Mouse (Mus musculus) megakaryocyte-erythroid progenitor cell, adult 5-6 weeks (primary cell): ENCODE results near the gene Smtnl1. TPM values are rescaled to one million over a fixed set of nuclear protein-coding genes. Genes with fewer than 3 reads are reported as not detected.

Source experiments
- ATAC-seq: replicated peaks from 2 replicates; pipeline ENCODE4 v1.8.0; 2016; ENCODE audit warnings: mild to moderate bottlenecking, inconsistent platforms; ENCODE audit not compliant: severe bottlenecking, poor library complexity, low FRiP score, low TSS enrichment
- total RNA-seq, 2 experiments: library from RNA; stranded (forward) in 1 of 2; stranded (reverse) in 1 of 2; fragments of 200-1000, 215-1000 nt in 1 of 2; fragments of >200 nt in 1 of 2; fragmentation: Nextera tagmentation in 1 of 2; gene quantifications; 2 replicates each; pipeline ENCODE4 v1.2.3; 2014 to 2017

Gene Smtnl1
- total RNA-seq, 2 experiments from 2014 or later, result not detected

GRCm38 (mm10) chr2:84799041-84799561 is 23.4 kb downstream of the Smtnl1 start:
- ATAC-seq, result peak; percentile 67

DNA sequence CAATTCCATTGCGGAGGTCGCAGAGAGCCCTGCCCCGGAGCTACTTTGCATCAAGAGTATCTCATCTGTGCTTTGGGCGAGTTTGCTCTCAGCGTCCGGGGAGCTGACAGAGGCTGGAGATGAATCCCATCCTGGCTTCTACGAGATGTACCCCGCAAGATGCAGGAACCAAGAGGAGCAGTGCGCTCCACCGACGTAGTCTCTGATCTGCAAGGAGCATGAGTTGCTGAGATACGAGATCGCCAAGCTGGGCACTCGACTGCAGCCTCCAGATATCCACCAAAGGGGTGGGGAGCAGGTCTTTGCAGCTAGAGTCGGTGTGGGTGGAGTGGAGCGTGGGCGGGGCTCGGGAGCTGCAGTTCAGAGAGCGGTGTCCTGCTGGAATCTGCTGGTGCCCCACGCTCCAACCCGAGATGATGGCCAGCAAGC is 23.9 kb downstream of the Smtnl1 start, which contains the start of gene Ube2l6:
Gene Ube2l6, plus strand, starts transcription at position 336 of the 429 bp plus-strand sequence.
- peak; percentile 96 for ATAC-seq

DNA sequence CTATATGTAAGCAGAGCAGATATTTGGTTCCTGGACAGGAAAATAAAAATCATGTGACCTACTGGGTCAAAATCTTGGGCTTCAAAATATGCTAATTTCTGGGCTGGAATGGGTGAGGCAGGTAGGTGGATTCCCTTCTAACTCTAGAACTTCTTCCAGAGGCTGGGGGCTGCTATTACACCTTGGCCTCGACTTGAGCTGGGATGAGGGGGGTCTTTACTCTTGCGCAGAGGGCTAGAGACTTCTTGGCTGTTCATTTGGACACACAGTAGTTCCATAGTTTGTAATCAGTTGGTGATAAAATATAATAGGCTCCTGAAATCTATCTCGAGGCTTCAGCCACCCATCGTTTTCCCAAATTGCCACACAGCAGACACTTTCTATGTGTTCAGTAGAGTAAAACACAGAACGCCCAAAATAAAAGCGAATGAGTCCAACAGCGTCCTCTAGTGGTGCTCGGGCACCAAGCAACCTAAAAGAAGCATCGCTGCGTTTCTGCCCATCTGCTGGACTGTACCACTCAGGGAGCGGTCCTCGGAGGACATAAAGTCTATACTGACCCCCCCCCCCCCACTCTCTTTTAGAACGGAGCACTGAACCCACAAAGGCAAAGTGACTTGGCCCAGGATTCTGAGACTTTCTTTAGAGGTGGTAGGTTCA is 24.5 kb downstream of the Smtnl1 start:
- ATAC-seq, result peak; percentile 49

GRCm38 (mm10) chr2:84793871-84794270 is 28.6 kb downstream of the Smtnl1 start:
- ATAC-seq, result no peak

DNA sequence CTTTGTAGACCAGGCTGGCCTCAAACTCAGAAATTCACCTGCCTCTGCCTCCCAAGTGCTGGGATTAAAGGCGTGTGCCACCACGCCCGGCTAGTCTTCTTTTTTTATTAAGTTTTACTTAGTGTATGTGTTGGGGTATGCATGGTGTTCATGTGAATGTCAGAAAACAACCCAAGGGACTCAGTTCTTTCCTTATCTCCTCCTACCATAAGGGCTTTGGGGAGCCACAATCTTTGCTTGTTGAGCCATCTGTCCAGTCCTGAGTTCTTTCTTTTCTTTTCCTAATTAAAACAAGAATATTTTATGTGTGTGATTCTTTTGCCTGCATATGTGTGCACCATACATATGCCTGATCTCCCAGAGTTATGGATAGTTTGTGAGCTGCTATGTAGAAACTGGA is 29.3 kb downstream of the Smtnl1 start:
- ATAC-seq, result peak; percentile 81

- no peak for ATAC-seq
These were observed 29.9 kb downstream of the Smtnl1 start for GRCm38 (mm10) chr2:84792516-84792915.

GRCm38 (mm10) chr2:84790418-84790817 is 32.0 kb downstream of the Smtnl1 start:
- no peak for ATAC-seq

DNA sequence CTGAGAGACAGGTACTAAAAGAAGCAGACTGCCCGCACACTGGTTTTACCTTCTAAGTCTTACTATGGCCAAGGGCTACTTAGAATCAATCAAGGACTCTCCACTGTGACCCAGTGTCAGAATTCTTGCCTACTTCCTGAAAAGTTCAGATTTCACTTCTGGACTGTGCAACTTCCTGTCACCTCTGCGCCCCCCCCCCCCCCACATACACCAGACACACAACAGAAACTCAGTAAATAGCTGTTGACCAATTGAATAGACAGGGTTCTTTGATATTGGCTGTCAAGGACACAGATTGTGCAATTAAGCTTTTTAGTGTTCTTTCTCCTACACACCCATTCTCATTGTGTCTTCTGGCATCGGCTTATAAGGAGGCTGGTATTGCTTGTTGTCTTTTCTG is 34.1 kb downstream of the Smtnl1 start:
- no peak for ATAC-seq

GRCm38 (mm10) chr2:84783840-84784566 is 38.4 kb downstream of the Smtnl1 start:
- ATAC-seq, result 0 out of 2 replicates have a peak, but pooled peaks have one; percentile 26

DNA sequence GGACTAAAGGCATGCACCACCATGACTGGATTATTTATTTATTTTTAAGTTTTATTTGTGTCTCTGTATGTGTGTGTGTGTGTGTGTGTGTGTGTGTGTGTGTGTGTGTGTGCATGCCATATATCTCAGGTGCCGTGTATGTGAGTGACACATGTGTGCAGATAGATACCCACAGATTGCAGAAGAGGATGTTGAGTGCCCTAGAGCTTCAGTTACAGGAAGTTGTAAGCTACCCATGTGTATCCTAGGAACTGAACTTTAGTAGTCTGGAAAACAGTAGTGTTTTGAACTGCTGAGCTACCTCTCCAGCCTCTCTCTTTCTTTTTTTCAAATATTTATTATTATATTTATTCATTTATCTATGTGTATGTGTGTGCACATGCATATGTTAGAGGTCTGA is 39.1 kb downstream of the Smtnl1 start:
- no peak for ATAC-seq

- ATAC-seq, result peak; percentile 80
These were observed 43.2 kb downstream of the Smtnl1 start for GRCm38 (mm10) chr2:84779210-84779609.

- ATAC-seq, result no peak
These were observed 44.7 kb downstream of the Smtnl1 start for GRCm38 (mm10) chr2:84777706-84778105.

GRCm38 (mm10) chr2:84775665-84776064 is 46.8 kb downstream of the Smtnl1 start:
- no peak for ATAC-seq

GRCm38 (mm10) chr2:84775241-84775640 is 47.2 kb downstream of the Smtnl1 start, which contains the start of gene Serping1:
Gene Serping1 (minus strand): TSS chr2:84775444.
- ATAC-seq, result no peak

GRCm38 (mm10) chr2:84774751-84775150 is 47.7 kb downstream of the Smtnl1 start:
- ATAC-seq, result no peak

- no peak for ATAC-seq
These were observed 49.3 kb downstream of the Smtnl1 start for GRCm38 (mm10) chr2:84773195-84773594.

- ATAC-seq, result no peak
These were observed 50.0 kb downstream of the Smtnl1 start for GRCm38 (mm10) chr2:84772454-84772853.

- ATAC-seq, result no peak
These were observed 52.0 kb downstream of the Smtnl1 start for GRCm38 (mm10) chr2:84770501-84770900.

DNA sequence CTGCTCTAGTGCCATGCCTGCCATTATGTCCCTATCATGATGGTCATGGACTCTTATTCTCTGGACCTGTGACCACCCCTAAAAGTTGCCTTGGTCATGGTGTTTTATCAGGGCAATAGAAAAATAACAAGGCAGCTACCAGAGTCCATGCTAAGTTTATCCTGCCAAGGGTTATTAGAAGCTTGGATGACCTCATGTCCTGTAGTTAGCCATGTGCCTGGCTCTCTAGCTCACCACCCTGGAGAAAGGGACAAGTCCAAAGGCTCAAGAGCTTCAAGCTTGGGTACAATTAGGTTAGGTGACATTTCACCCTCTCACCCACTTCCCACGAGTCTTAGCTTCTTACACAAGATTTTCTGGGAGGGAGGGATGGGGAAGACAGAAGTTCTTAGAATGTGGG is 59.6 kb downstream of the Smtnl1 start:
- ATAC-seq, result no peak

DNA sequence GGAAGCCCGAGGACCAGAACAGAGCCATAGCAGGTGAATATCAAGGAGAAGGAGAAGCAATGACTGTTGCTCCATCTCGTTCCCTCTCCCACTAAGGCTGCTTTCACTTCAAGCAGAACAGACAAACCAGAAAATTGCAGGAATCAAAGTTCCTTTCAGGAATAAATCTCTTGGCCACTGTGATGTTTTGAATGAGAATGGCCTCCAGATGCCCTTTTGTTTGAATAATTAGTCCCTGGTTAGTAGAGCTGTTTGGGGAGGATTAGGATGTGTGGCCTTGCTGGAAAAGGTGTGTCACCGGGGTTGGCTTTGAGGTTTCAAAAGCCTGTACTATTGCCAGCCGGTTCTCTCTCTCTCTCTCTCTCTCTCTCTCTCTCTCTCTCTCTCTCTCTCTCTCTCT is 60.2 kb downstream of the Smtnl1 start:
- ATAC-seq, result no peak

- ATAC-seq, result no peak
These were observed 60.6 kb downstream of the Smtnl1 start for GRCm38 (mm10) chr2:84761840-84762239.
